Mouse (Mus musculus) megakaryocyte, adult 5-6 weeks (primary cell): ENCODE measurements at regions not wholly inside any gene's neighbourhood (a gene's known extent, or its start where the extent isn't known, plus 50 kb on each side); places are given as distances from the start of the nearest gene placed in this dataset.
A peak's percentile ranks its signal among the peaks of the same experiment; 100 is the strongest.

Experiments used
- ATAC-seq: 2 replicates; pipeline ENCODE4 v1.8.0; 2016; ENCODE audit warnings: mild to moderate bottlenecking, inconsistent platforms; ENCODE audit not compliant: poor library complexity, severe bottlenecking

DNA sequence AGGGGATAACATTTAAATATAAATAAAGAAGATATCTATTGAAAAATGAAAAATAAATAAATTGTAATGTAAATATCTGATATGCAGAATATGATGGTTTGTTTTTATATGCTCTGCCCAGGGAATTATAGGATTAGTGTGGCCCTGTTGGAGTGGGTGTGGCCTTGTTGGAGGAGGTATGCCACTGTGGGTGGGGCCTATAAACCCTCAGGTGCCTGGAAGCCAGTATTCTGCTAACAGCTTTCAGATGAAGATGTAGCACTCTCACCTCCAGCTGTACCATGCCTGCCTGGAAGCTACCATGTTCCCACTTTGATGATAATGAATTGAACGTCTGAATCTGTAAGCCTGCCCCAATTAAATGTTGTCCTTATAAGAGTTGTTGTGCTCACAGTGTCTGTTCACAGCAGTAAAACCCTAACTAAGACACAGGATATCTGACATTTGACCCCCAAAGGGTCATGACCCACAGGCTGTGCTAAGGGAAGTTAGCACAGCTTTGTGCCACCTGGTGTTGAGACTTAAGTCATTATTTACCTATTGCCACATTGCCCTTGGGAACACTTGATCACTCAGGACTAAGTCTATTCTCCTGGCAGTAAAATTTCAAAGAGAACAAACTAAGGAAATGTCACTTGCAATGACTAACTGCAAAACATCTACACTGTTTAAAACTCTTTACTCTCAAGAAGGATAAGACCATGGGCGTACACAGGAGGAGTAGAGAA, 270.4 kb downstream of the Plk2 start:
- ATAC-seq: no peak

DNA sequence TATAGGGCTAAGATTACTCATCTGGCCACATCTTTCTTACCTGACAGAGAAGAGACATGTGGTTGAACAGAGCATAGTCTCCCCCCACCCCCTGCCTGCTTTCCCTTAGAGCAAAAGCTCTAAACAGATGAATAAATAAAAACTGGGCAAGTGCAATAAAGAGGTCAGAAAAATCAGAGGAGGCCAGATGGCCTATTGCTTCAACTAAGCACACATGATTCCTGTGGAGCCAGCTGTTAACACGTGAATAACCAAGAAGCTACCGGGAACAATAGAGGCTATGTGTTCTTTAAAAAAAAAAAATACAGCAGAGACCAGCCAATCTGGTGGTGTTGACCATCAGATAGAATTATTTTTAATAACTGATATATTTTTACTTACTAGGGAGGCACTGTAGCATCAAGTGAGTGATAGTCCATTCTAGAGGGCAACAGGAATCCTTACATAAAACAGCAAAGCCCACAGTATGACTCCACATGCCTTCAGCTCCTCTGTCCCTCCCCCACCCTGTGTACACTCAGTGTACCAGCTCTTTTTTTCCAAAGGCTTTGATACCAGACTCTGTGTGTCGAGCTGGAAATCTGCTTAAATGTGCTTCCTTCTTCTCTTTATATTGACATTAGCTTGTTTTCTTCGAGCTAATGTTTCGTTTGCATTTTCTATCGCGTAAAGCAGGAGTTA, 272.6 kb downstream of the Plk2 start:
- ATAC-seq: no peak

DNA sequence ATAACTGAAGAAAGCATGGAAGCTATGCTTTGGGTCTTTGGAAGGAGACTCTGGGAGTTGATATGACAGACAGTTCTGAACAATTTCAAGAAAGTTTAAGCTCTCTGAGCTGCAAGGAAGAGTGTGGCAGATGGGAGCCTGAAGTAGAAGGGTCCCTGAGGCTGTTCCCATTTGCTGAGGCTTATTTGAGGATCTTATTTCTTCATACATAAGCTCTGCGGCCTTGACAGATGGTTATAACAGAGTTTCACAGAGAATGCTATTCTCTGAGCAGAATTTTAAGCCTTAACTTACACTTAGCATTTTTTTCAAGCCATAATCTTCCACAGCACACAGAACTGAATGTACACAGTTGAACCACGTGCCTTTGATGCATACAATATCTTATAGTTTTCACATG, 278.7 kb downstream of the Plk2 start:
- ATAC-seq: no peak

DNA sequence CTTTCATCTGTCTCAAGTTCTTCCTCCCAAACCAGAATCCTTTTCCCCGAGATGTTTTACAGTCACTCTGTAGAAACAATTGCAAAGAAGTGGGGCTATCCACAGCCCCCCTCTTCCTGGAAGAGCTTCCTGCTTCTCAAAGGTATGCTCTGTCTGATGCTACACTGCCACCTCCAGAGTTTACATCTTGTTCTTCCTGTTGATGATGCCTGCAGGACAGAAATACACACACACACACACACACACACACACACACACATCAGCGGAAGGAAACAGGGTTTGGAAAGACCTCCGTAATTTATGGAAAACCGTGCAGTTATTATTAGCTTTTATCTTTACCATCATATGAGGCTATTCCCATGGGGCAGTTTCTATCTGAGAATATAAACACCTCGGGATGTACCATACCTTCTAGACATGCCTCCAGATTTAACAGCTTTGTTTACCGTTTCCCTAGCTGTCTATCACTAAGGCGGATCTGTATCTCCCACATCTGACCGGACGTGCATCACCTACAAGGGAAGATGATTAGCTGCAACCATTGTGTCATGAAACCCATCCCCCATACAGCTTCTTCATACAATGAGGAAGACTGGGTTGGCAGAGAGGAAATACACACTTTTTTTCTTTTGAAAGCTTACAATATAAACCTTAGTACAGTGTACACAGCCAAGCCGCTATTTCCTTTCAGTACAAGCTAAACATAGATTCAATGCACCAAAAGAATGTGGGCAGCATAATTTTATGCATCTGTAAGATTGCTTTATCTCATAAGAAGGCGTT, 288.6 kb downstream of the Plk2 start:
- ATAC-seq: no peak

DNA sequence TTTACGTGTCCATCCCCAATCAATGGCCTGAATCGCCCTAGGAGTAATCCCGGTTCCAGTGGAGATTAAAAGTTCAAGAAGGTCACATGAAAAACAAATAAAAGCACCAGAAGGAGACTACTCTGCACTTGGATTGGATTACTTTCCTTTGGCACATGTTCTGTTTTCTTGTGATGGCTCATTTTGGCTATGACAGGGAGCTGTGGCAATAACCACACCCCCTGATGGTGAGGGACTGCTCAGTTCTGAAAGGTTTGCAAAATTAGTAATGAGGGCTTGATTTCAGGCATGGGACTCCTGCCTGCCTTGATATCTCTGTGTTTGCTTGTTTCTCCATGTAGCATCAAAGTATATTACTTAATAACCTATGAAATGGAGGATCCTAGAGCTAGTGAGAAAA, 293.9 kb downstream of the Plk2 start:
- no peak for ATAC-seq

DNA sequence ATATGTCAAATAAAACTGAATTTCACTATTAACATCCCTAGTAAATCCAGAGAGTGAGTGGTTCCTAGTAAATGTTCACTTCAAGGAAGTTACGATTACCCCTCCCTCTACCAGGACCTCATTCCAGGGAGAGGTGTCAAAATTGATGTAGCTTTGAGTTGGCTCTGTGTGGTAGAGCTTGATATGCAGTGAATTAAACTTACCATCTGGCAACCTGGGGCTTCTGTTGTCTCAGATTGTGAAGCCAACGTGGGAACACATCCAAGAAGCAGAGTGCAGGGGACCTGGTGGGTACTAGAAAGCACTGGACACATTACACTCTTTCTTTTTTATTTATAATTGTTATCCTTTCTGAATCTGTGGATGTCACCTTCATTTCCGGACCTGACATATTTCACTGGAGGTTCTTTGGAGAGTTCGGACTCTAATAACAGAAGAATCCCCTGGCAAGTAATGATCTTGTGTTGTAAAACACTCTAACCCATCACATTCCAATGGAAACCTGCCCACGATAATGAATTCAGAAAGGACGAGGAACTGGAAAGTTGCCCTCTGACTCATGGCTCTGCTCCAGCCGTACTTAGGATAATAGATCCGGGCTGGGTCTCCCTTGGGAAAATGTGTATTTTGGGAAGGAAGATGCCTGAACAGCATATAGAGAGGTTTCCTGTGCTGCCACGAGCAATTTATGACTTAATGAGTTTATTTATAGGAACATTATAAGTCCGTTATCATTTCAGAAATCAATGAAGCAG, 295.8 kb downstream of the Plk2 start:
- ATAC-seq: no peak

DNA sequence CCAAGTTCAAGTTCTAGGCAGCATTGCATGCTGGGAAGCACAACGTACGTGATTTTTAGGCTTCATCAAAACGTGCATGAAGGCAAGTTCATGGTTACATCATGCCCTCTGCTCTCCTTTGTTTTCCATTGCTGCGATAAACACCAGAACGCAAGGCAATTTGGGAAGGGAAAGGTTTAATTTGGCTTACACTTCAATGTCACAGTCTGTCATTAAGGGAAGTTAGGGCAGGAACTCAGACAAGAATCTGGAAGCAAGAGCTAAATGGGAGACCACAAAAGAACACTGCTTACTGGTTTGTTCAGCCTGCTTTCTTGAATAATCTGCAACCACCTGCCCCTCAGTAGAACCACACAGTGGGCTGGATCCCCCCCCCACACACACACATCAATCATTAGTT, 297.9 kb downstream of the Plk2 start:
- no peak for ATAC-seq

DNA sequence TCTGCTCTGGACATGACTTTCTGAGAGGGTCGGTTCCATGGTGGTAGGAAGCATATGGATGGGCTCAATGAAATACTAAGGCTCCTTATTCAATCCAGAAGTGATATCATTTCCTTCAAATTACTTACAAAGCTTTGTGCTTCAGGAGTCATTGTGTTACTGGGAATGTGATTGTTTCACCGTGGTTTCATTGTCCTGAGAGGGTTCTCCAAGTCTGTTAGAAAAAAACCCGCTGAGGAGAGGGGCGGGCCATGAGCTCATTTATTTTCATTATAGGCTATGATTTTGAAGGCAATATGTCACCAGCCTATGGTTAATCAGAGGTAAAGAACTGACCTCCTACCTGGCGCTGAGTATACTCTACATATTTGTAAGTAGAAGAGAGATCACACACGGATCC, 300.0 kb downstream of the Plk2 start:
- no peak for ATAC-seq

DNA sequence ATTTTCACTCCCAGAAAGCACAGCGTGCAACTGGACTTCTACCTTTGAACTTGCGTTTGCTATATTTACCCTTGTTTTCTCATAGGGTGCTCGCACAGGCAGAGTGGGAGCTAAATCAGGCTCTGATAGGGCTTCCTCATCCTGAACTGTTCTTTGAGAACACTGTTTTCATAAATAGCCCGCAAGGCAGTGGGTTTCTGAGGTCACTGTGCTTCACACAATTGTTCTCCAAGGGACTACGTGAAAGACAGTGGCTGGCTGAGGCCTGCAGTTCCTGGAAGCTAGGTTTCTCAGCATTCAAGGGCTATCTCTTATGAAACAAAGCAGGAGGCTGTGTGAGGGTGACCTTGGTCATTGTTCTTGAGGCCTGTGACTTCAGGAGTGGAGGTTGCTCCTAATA, 301.7 kb downstream of the Plk2 start:
- no peak for ATAC-seq

GRCm38 (mm10) chr13:110704261-110704660, 309.4 kb downstream of the Plk2 start:
- no peak for ATAC-seq

DNA sequence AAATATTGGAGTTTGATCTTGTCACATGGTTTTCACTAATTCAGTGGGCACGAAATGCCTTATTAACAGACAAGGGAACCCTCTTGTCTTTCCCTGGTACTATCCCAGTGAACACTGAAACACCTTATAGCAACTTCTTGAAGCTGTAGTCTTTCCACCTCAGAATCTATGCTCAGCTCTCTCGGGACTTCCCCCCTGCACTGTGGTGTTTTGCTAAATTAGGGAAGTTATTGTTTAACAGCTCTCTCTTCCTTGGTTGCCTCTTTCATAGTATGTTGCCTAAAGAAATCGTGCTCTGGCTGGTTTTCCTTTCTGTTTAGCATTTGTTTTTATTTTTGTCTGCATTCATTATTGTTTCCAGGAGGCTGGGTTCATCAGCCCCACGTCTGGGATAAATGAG, 316.0 kb downstream of the Plk2 start:
- peak; percentile 78 for ATAC-seq

DNA sequence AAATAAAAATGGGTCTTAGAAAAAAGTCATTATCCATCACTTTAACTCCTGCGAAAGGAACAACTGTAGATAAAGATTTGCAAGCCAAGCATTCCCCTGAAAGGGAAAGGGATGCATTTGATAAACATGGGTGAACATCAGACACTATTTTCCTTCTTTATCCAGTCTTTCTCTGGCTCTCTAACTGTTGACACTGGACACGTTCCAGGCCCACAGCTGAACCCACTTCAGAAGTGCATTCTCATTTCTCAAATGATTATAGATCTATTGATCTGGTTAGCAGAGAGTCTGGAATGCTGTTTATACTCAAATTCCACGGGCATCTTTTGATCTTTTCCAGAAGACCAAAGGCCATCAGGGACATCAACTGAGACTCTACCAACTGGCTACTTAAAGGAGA, 317.7 kb downstream of the Plk2 start:
- ATAC-seq: no peak

- ATAC-seq: no peak
These were observed 327.3 kb downstream of the Plk2 start for GRCm38 (mm10) chr13:110722170-110722569.

DNA sequence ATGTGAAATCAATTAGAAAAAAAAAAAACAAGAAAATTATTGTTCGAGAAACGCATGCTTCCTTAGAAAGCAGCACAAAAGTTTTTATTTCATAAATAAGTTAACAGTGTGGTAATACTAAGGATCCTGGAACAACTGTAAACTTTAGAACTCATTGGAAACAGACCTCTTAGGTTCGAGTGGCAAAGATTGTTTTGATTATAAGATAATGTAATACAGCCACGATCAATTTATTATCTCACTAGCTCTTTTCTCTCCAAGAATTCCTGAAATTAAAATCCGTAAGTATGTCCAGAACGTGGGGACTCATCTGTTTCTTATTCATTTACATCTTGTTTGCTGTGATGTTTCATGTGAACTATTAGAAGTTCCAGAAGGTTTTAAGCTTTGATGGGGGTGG, 327.9 kb downstream of the Plk2 start:
- no peak for ATAC-seq

DNA sequence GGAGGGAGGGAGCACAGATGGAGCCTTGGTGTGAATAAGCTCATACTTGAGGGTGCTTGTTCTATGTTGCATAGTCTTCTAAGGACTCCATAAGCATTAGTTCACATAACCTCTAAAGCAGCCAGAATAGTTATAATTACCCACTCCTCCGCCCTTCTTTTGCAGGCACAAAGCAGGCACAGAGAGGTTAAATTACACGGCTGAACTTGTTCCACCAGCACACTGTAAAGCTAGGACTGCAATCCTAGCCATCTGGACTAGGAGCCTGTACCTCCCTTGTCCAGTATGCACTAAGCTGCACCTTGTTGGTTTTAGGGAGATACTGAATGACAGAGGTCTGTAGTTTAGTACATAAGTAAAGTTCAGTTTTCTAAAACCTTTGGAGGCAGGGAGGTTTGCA, 330.0 kb downstream of the Plk2 start:
- no peak for ATAC-seq

DNA sequence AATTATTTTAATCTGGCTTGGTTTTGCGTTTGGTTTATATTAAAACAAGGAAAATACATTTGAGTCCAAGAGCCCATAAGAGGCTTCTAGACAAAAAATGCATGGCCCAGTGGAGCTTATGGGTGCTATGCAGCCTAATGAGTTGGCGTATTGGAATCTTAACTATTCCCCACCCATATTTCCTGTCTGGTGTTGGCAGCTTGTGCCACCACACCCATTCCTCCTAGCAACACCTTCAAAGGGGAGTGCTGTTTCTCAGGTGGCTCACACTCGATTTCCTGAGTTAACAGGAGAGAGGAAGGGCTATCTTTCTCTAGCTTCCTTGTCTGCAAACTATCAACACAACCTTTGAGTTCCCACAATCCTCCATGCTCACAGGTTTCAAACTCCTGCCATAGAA, 331.0 kb downstream of the Plk2 start:
- no peak for ATAC-seq

- ATAC-seq: no peak
These were observed 340.7 kb downstream of the Plk2 start for GRCm38 (mm10) chr13:110735511-110735910.

- ATAC-seq: no peak
These were observed 346.8 kb downstream of the Plk2 start for GRCm38 (mm10) chr13:110741576-110742206.

DNA sequence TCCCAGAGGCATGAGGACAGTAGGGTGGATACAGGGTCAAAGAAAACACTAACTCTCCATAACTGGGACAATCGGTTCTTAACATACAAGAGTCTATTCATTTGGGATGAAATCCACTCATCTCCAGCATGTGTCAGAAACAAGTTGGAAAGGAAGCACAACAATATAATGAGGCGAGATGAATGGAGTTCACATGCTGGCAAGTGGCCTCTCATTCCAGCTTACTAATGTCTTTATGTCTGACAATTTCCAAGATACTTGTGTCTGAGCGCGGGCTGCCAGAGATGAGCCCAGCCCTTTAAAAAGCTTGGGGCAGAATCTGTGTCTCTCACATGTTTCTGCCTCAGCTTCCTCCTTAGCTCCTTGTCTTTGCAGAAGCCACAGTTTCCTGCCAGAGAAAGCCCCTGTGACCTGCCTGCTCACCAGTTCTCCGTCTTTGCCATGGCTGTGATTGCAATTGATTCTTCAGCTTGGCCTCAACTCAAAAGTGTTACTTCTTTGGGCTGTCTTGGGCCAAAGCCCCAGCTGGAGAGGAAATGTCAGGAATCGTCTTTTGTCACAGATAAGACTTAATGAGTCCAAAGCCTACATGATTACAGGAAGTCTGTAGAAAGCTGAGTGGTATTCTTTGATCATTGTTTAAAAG, 352.5 kb downstream of the Plk2 start:
- peak; percentile 41 for ATAC-seq

DNA sequence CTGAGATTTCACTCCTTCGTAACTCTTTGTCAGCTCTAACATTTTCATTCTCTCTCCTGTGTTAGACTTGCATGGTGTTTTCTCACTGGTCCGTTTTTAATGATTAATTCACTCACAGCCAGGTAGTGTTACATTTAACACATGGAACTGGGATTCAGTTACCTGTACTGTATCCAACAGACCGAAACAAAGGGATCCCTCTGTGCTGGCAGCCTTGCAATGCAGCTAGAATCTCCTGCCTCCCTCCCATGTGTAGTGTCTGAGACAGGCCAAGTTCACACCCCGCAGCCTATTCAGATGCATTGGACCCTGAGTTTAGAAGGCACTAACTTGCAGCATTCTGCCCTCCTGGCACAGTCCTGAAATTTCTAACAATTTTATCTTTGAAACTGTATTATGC, 357.9 kb downstream of the Plk2 start:
- ATAC-seq: no peak
